Mouse (Mus musculus): ENCODE measurements around the gene Slc25a29. TPM values are rescaled to one million over a fixed set of nuclear protein-coding genes. Genes with fewer than 3 reads are reported as not detected.

Slc25a29 gene
- polyA plus RNA-seq, 1 experiment from 2014 or later: 3.5 TPM

- 84% methylated on average over 2 of the region's 2 CpGs for WGBS (ENCODE audit: insufficient replicate concordance)
Observed at GRCm38 (mm10) chr12:108804388-108804787, 31.3 kb downstream of the Slc25a29 start.

DNA sequence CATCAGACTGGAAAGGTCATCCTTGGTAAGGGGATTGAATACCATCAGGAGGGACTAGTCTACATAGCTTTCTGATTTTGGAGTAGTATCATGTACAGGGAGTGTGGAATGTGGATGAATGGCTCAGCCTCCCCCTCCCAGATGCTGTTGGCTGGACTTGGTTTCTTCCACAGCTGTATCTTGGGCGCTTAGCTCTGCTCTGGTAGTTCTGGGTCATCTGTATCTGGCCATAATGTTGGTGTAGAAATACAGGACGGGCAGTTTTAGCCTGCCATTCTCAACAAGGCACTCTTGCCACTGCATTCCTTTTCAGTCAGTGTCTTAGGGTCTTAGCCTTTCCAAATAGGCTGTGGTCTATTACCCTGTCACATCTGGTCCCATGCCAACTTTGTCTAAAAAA, 34.1 kb downstream of the Slc25a29 start:
- ATAC-seq (no peak), DNase-seq (no peak)
- Histone ChIP-seq H3K27me3 (ENCODE audit: insufficient read depth, low read length) (no peaks in the 10 kb centered on the region), H3K4me2 (ENCODE audit: low read depth, low read length) (no peak overlapping the region), H3K9ac (replicated peaks) (no peak overlapping the region), H3K4me1 (ENCODE audit: insufficient read depth) (peaks cover 23% of the 10 kb centered on the region), H3K9me3 (ENCODE audit: low read length) (no peaks in the 10 kb centered on the region), H3K4me3 (ENCODE audit: low read depth, low read length) (no peak overlapping the region), H3K27ac (ENCODE audit: low read depth) (no peak overlapping the region), H3K36me3 (replicated peaks; ENCODE audit: insufficient read depth, low read length) (peaks cover 9% of the 10 kb centered on the region; the same call in 1 of the 2 replicates)
- WGBS (ENCODE audit: insufficient replicate concordance): 81% methylated on average over 2 of the region's 2 CpGs
- no peak for TF ChIP-seq CTCF (IDR thresholded peaks at IDR 0.05; ENCODE audit: low read depth)
- TF ChIP-seq EP300 (IDR thresholded peaks at IDR 0.05; ENCODE audit: low read depth): no peak

More at GRCm38 (mm10) chr12:108804388-108804787, 31.3 kb downstream of the Slc25a29 start:
- TF ChIP-seq EP300 (IDR thresholded peaks at IDR 0.05; ENCODE audit: low read depth) (no peak), CTCF (IDR thresholded peaks at IDR 0.05; ENCODE audit: low read depth) (no peak)
- Histone ChIP-seq H3K4me2 (ENCODE audit: low read depth, low read length) (no peak overlapping the region), H3K27me3 (ENCODE audit: insufficient read depth, low read length) (no peaks in the 10 kb centered on the region), H3K4me3 (ENCODE audit: low read depth, low read length) (no peak overlapping the region), H3K36me3 (replicated peaks; ENCODE audit: insufficient read depth, low read length) (peaks cover 33% of the 10 kb centered on the region), H3K9ac (replicated peaks) (no peak overlapping the region), H3K9me3 (ENCODE audit: low read length) (no peaks in the 10 kb centered on the region), H3K4me1 (ENCODE audit: insufficient read depth) (0 out of 2 replicates have a peak, but pooled peaks cover 2% of the 10 kb centered on the region), H3K27ac (ENCODE audit: low read depth) (no peak overlapping the region)
- no peak for DNase-seq
- no peak for ATAC-seq

DNA sequence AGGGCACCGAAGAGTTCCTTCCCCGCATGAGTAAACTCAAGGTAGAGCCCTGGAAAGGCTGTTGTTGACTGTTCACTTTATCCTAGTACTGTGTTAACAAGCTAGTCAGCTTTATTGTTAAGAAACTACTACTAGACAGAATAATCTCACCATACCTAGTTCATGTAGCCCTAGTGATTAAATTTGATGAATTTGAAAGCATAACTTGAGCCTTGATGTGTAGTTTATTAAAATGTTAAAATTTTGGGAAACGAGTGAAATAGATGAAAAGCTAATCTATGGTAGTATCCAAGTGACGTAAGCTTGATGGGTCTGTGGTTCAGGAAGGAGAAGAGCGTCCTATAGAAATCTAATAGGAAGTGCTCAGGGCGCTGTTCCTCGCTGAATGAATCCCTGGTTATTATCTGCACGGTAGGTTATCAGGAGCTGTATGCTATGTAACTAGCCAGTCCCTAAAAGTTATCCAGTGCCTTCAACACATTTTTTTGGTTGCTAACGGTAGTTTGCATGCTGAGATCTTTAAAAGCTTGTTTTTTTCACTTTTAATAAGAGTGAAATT, 40.6 kb downstream of the Slc25a29 start:
- Histone ChIP-seq H3K9ac (replicated peaks) (peak overlapping the region; percentile 87), H3K36me3 (replicated peaks; ENCODE audit: insufficient read depth, low read length) (no peaks in the 10 kb centered on the region), H3K9me3 (ENCODE audit: low read length) (no peaks in the 10 kb centered on the region), H3K4me1 (ENCODE audit: insufficient read depth) (peaks cover 38% of the 10 kb centered on the region), H3K4me3 (ENCODE audit: low read depth, low read length) (peak overlapping the region; percentile 98), H3K27me3 (ENCODE audit: insufficient read depth, low read length) (no peaks in the 10 kb centered on the region), H3K4me2 (ENCODE audit: low read depth, low read length) (peak overlapping the region; percentile 83), H3K27ac (ENCODE audit: low read depth) (peak overlapping the region; percentile 100)
- WGBS (ENCODE audit: insufficient replicate concordance): 5% methylated on average over 9 of the region's 9 CpGs
- peak; percentile 5; the same call in 1 of the 2 replicates for TF ChIP-seq EP300 (IDR thresholded peaks at IDR 0.05; ENCODE audit: low read depth)
- TF ChIP-seq CTCF (IDR thresholded peaks at IDR 0.05; ENCODE audit: low read depth): no peak
- DNase-seq (no peak), ATAC-seq (no peak)

DNA sequence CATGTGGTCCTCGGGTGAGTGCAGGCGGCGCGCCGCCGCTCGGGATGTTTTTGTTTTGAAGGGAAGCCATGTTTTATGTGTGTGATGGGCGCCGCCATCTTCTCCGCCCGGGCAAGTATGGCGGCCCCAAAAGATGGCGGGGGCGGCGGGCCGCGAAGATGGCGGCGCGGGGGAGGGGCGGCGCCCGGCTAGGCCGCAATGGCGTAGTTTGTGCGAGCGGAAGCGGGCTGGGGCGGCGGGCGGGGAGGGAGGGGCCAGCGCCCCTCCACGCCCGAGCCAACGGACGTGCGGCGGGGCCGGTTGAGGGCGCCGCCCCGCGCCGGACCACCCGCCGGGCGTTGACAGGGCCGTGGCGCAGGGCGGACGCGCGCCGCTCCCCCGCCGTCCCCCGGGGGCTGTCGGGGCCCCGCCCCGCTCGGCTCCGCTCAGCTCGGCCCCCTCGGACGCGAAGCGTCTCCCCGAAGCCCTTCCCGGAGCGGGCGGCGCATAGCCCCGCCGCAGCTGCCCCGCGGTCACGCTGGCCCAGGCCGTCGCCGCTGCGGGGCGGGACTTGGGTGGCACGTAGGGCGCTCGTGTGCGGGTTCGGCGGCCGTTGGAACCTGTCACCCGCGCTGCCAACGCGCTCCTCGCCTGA, 41.5 kb downstream of the Slc25a29 start:
- H3K9ac ChIP-seq (replicated peaks): peak overlapping the region; percentile 87
- peak; percentile 59 for ATAC-seq
- peak overlapping the region; percentile 100 for H3K27ac ChIP-seq (ENCODE audit: low read depth)
- H3K36me3 ChIP-seq (replicated peaks; ENCODE audit: insufficient read depth, low read length): no peaks in the 10 kb centered on the region
- peak; percentile 89 for DNase-seq
- TF ChIP-seq CTCF (IDR thresholded peaks at IDR 0.05; ENCODE audit: low read depth) (no peak), EP300 (IDR thresholded peaks at IDR 0.05; ENCODE audit: low read depth) (no peak)
- H3K27me3 ChIP-seq (ENCODE audit: insufficient read depth, low read length): no peaks in the 10 kb centered on the region
- H3K9me3 ChIP-seq (ENCODE audit: low read length): no peaks in the 10 kb centered on the region
- WGBS (ENCODE audit: insufficient replicate concordance): 3% methylated on average over 80 of the region's 94 CpGs
- H3K4me3 ChIP-seq (ENCODE audit: low read depth, low read length): peak overlapping the region; percentile 98
- peak overlapping the region; percentile 83 for H3K4me2 ChIP-seq (ENCODE audit: low read depth, low read length)
- peaks cover 37% of the 10 kb centered on the region for H3K4me1 ChIP-seq (ENCODE audit: insufficient read depth)

- DNase-seq: peak; percentile 50
- TF ChIP-seq EP300 (IDR thresholded peaks at IDR 0.05; ENCODE audit: low read depth) (no peak), CTCF (IDR thresholded peaks at IDR 0.05; ENCODE audit: low read depth) (no peak)
- WGBS (ENCODE audit: insufficient replicate concordance): 1% methylated on average over 41 of the region's 71 CpGs
- H3K4me2 ChIP-seq (ENCODE audit: low read depth, low read length): peak overlapping the region; percentile 83
- peak overlapping the region; percentile 87 for H3K9ac ChIP-seq (replicated peaks)
- ATAC-seq: no peak
- H3K36me3 ChIP-seq (replicated peaks; ENCODE audit: insufficient read depth, low read length): no peaks in the 10 kb centered on the region
- peak overlapping the region; percentile 100 for H3K27ac ChIP-seq (ENCODE audit: low read depth)
- H3K27me3 ChIP-seq (ENCODE audit: insufficient read depth, low read length): no peaks in the 10 kb centered on the region
- H3K4me3 ChIP-seq (ENCODE audit: low read depth, low read length): peak overlapping the region; percentile 98
- H3K4me1 ChIP-seq (ENCODE audit: insufficient read depth): peaks cover 32% of the 10 kb centered on the region
- H3K9me3 ChIP-seq (ENCODE audit: low read length): no peaks in the 10 kb centered on the region
Observed at GRCm38 (mm10) chr12:108793453-108793941, 42.2 kb downstream of the Slc25a29 start.
